Mouse (Mus musculus) CH12.LX (cell line): Measurements from ENCODE around the gene Tnc. TPM values are rescaled to one million over a fixed set of nuclear protein-coding genes. Genes with fewer than 3 reads are reported as not detected.

ENCODE experiments used
- DNase-seq: peaks from one replicate; pipeline ENCODE4 v3.0.0-alpha.2; 2013; ENCODE audit errors: extremely low read depth
- H3K27ac ChIP-seq: 2 replicates; pipeline ENCODE4 v1.5.1; 2012; ENCODE audit warnings: low read depth, mild to moderate bottlenecking, control low read depth, moderate library complexity; ENCODE audit not compliant: insufficient read depth
- H3K27me3 ChIP-seq: replicated peaks from 2 replicates; pipeline ENCODE3; 2012; ENCODE audit warnings: inconsistent platforms
- H3K36me3 ChIP-seq, 2 experiments: replicated peaks in 1 of 2; 2 replicates each; pipeline versions ENCODE3 to v1.6.1; 2012; ENCODE audit warnings: inconsistent platforms in 1 of 2, low read length in 1 of 2, mild to moderate bottlenecking in 1 of 2, mixed read lengths in 1 of 2, moderate library complexity in 1 of 2; ENCODE audit not compliant: control insufficient read depth in 1 of 2, insufficient read depth in 1 of 2
- H3K4me1 ChIP-seq, 2 experiments: 2 replicates each; pipeline ENCODE4 v1.6.1; 2012; ENCODE audit warnings: inconsistent platforms in 1 of 2, moderate library complexity in 1 of 2; ENCODE audit not compliant: insufficient read depth in 2 of 2, control insufficient read depth in 1 of 2
- H3K4me2 ChIP-seq: 2 replicates; pipeline ENCODE4 v1.6.1; 2012; ENCODE audit warnings: low read depth, mild to moderate bottlenecking, control low read depth; ENCODE audit not compliant: poor library complexity, insufficient read depth, severe bottlenecking
- H3K4me3 ChIP-seq, 3 experiments: fragments of 150-350 bp in 1 of 3; sonication (generic) in 1 of 3; replicated peaks in 1 of 3; 2 replicates each; pipeline versions ENCODE3 to v1.5.1; 2011 to 2012; ENCODE audit warnings: low read depth in 2 of 3, low read length in 2 of 3, mild to moderate bottlenecking in 2 of 3, moderate library complexity in 2 of 3, control low read depth in 1 of 3, improper control_type of control experiment in 1 of 3, inconsistent platforms in 1 of 3, mixed read lengths in 1 of 3; ENCODE audit not compliant: poor library complexity in 1 of 3
- H3K79me2 ChIP-seq: replicated peaks from 2 replicates; pipeline ENCODE4 v1.6.1; 2012; ENCODE audit warnings: mild to moderate bottlenecking, moderate library complexity; ENCODE audit not compliant: control insufficient read depth, poor library complexity, insufficient read depth, severe bottlenecking; ENCODE audit errors: extremely low read depth
- H3K9ac ChIP-seq: 2 replicates; pipeline ENCODE4 v1.6.1; 2012; ENCODE audit warnings: low read depth, mild to moderate bottlenecking, control low read depth, moderate library complexity; ENCODE audit not compliant: insufficient read depth
- H3K9me3 ChIP-seq: replicated peaks from 2 replicates; pipeline ENCODE3; 2012; ENCODE audit warnings: low read length, inconsistent platforms, mixed read lengths
- BHLHE40 ChIP-seq: IDR thresholded peaks from 2 replicates; pipeline ENCODE4 v1.6.1; 2011; ENCODE audit warnings: mild to moderate bottlenecking, low read depth, low read length, improper control_type of control experiment
- CHD1 ChIP-seq: IDR thresholded peaks from 2 replicates; pipeline ENCODE4 v1.6.1; 2012; ENCODE audit warnings: low read depth, low read length, improper control_type of control experiment, inconsistent platforms
- E2F4 ChIP-seq: IDR thresholded peaks from 2 replicates; pipeline ENCODE4 v1.6.1; 2011; ENCODE audit warnings: low read depth, low read length, improper control_type of control experiment; ENCODE audit not compliant: insufficient replicate concordance
- HCFC1 ChIP-seq: IDR thresholded peaks from 2 replicates; pipeline ENCODE4 v1.6.1; 2012; ENCODE audit warnings: low read depth, mild to moderate bottlenecking, inconsistent platforms, low read length, improper control_type of control experiment
- IRF4 ChIP-seq: IDR thresholded peaks from 2 replicates; pipeline ENCODE4 v1.6.1; 2014; ENCODE audit warnings: low read depth, mild to moderate bottlenecking, inconsistent platforms, low read length, improper control_type of control experiment
- JUN ChIP-seq: IDR thresholded peaks from 2 replicates; pipeline ENCODE4 v1.6.1; 2011; ENCODE audit warnings: low read depth, mild to moderate bottlenecking, low read length, improper control_type of control experiment, moderate library complexity; ENCODE audit not compliant: insufficient read depth
- JUND ChIP-seq: conservative IDR thresholded peaks from 2 replicates; pipeline ENCODE4 v1.6.1; 2011; ENCODE audit warnings: low read depth, low read length, improper control_type of control experiment
- KAT2A ChIP-seq: IDR thresholded peaks from 2 replicates; pipeline ENCODE4 v1.6.1; 2012; ENCODE audit warnings: low read length, improper control_type of control experiment, inconsistent platforms; ENCODE audit not compliant: insufficient replicate concordance
- MAX ChIP-seq: IDR thresholded peaks from 2 replicates; pipeline ENCODE4 v1.6.1; 2011; ENCODE audit warnings: low read length, improper control_type of control experiment
- MEF2A ChIP-seq: IDR thresholded peaks from 2 replicates; pipeline ENCODE4 v1.6.1; 2014; ENCODE audit warnings: low read depth, mild to moderate bottlenecking, inconsistent platforms, low read length, improper control_type of control experiment, borderline replicate concordance
- MXI1 ChIP-seq: IDR thresholded peaks from 2 replicates; pipeline ENCODE4 v1.6.1; 2011; ENCODE audit warnings: mild to moderate bottlenecking, low read depth, low read length, improper control_type of control experiment
- NELFE ChIP-seq: IDR thresholded peaks from 2 replicates; pipeline ENCODE4 v1.6.1; 2011; ENCODE audit warnings: low read depth, low read length, improper control_type of control experiment
- NRF1 ChIP-seq: IDR thresholded peaks from 2 replicates; pipeline ENCODE4 v1.6.1; 2014; ENCODE audit warnings: low read depth, mild to moderate bottlenecking, inconsistent platforms, low read length, improper control_type of control experiment, moderate library complexity
- POLR2AphosphoS2 ChIP-seq: IDR thresholded peaks from 2 replicates; pipeline ENCODE4 v1.6.1; 2011; ENCODE audit warnings: low read depth, low read length, improper control_type of control experiment
- SMC3 ChIP-seq: IDR thresholded peaks from 2 replicates; pipeline ENCODE4 v1.6.1; 2011; ENCODE audit warnings: low read depth, low read length, improper control_type of control experiment
- TBP ChIP-seq: conservative IDR thresholded peaks from 2 replicates; pipeline ENCODE4 v1.6.1; 2011; ENCODE audit warnings: low read depth, low read length, improper control_type of control experiment
- TCF12 ChIP-seq: IDR thresholded peaks from 2 replicates; pipeline ENCODE4 v1.6.1; 2014; ENCODE audit warnings: low read depth, mild to moderate bottlenecking, inconsistent platforms, low read length, improper control_type of control experiment
- UBTF ChIP-seq: IDR thresholded peaks from 2 replicates; pipeline ENCODE4 v1.6.1; 2012; ENCODE audit warnings: low read depth, mild to moderate bottlenecking, inconsistent platforms, low read length, improper control_type of control experiment, moderate library complexity
- USF1 ChIP-seq: IDR thresholded peaks from 2 replicates; pipeline ENCODE4 v1.6.1; 2014; ENCODE audit warnings: low read depth, mild to moderate bottlenecking, inconsistent platforms, low read length, improper control_type of control experiment
- USF2 ChIP-seq: conservative IDR thresholded peaks from 2 replicates; pipeline ENCODE4 v1.6.1; 2011; ENCODE audit warnings: low read depth, low read length, improper control_type of control experiment
- ZC3H11A ChIP-seq: IDR thresholded peaks from 2 replicates; pipeline ENCODE4 v1.6.1; 2012; ENCODE audit warnings: low read depth, mild to moderate bottlenecking, inconsistent platforms, low read length, improper control_type of control experiment
- ZKSCAN1 ChIP-seq: IDR thresholded peaks from 2 replicates; pipeline ENCODE4 v1.6.1; 2012; ENCODE audit warnings: low read depth, inconsistent platforms, low read length, improper control_type of control experiment, borderline replicate concordance
- ZMIZ1 ChIP-seq: IDR thresholded peaks from 2 replicates; pipeline ENCODE4 v1.6.1; 2012; ENCODE audit warnings: low read depth, mild to moderate bottlenecking, inconsistent platforms, low read length, improper control_type of control experiment
- dilution Hi-C: fragments of 300-500 bp; cut with MboI; formaldehyde crosslinking; loops from 2 replicates; pipeline ENCODE4 v1.14.3; 2020; ENCODE audit warnings: low sequenced_read_pairs; ENCODE audit not compliant: extremely low pct_unique_long_range_greater_than_20kb, extremely low pct_ligation_motif_present
- in situ Hi-C: fragments of 300-500 bp; cut with MboI; formaldehyde crosslinking; loops from 3 replicates; pipeline ENCODE4 v1.14.3; 2019; ENCODE audit warnings: low sequenced_read_pairs, low pct_ligation_motif_present, low pct_unique_long_range_greater_than_20kb, mixed read lengths
- polyA plus RNA-seq: library from polyadenylated mRNA; unstranded; fragments of >175 nt; gene quantifications from 2 replicates; pipeline ENCODE4 v1.2.1, GENCODE M21; 2012; ENCODE audit warnings: low read depth; ENCODE audit not compliant: insufficient read length
- total RNA-seq, 2 experiments: library from RNA; depleted of rRNA; stranded (reverse); fragments of 300-350 nt in 1 of 2; fragments of >200 nt in 1 of 2; gene quantifications; 2 replicates each; pipeline ENCODE4 v1.2.3; 2012 to 2014

Gene Tnc
- total and polyA plus RNA-seq, 3 experiments: 0.13 to 1.2 TPM; not detected in 1

- Histone ChIP-seq H3K4me1 (no peaks in the 10 kb centered on the region), H3K27me3 (no peaks in the 10 kb centered on the region), H3K9me3 (no peaks in the 10 kb centered on the region), H3K79me2 (no peaks in the 10 kb centered on the region), H3K27ac (no peak overlapping the region), H3K36me3 (peaks cover 12 to 58% of the 10 kb centered on the region in 2 experiments), H3K4me2 (no peak overlapping the region), H3K9ac (no peak overlapping the region), H3K4me3 (no peak overlapping the region)
- no peak for DNase-seq
- dilution Hi-C loops: no loop called here
- no peak for TF ChIP-seq JUND
- TF ChIP-seq SMC3: no peak
- TF ChIP-seq IRF4: no peak
- TF ChIP-seq NELFE: no peak
- no peak for TF ChIP-seq BHLHE40
- TF ChIP-seq ZMIZ1: no peak
- no peak for TF ChIP-seq JUN
- no peak for TF ChIP-seq ZKSCAN1
- TF ChIP-seq ZC3H11A: no peak
- TF ChIP-seq TCF12: no peak
- no peak for TF ChIP-seq POLR2AphosphoS2
- TF ChIP-seq USF1: no peak
- in situ Hi-C loops: no loop called here
Measured at GRCm38 (mm10) chr4:63986576-63986975, 60.2 kb downstream of the Tnc start.

DNA sequence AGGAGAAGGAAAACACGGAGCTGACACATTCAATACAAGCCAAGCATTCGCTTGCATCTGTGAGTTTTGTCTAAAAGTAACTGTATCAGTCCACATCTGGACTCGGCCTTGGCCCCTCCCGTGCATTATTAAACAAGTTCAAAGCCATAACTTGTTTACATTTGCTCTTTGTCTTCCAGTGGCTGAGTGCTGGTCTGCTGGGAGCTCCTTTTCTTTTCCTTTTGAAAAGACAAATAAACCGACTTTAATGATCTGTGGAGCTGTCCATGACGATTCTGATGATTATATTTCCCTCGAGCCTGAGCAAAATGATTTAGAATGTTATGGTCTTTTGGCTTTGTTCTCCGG, 63.7 kb downstream of the Tnc start:
- H3K9ac ChIP-seq: no peak overlapping the region
- H3K27ac ChIP-seq: no peak overlapping the region
- dilution Hi-C loops (no loop called here), in situ Hi-C loops (no loop called here)
- H3K36me3 ChIP-seq: peaks cover 17 to 64% of the 10 kb centered on the region in 2 experiments
- H3K27me3 ChIP-seq: no peaks in the 10 kb centered on the region
- no peaks in the 10 kb centered on the region for H3K79me2 ChIP-seq
- no peaks in the 10 kb centered on the region for H3K9me3 ChIP-seq
- H3K4me3 ChIP-seq: no peak overlapping the region
- DNase-seq: no peak
- TF ChIP-seq JUN (no peak), UBTF (no peak), HCFC1 (no peak), BHLHE40 (no peak), E2F4 (no peak), POLR2AphosphoS2 (no peak), USF2 (no peak), KAT2A (no peak), MAX (no peak), CHD1 (no peak), MEF2A (no peak), NRF1 (no peak), MXI1 (no peak), TBP (no peak), ZMIZ1 (no peak), JUND (no peak)
- H3K4me2 ChIP-seq: no peak overlapping the region
- no peaks in the 10 kb centered on the region for H3K4me1 ChIP-seq
